Mouse (Mus musculus): ENCODE data around the gene Spsb1.

- TF ChIP-seq CEBPB (IDR thresholded peaks at IDR 0.05; ENCODE audit: low read depth), result no peak
- no peak for TF ChIP-seq CTCF (IDR thresholded peaks at IDR 0.05; ENCODE audit: control insufficient read depth, insufficient read depth, insufficient read length)
- no peak for TF ChIP-seq USF1 (IDR thresholded peaks at IDR 0.05; ENCODE audit: low read depth)
Measured at GRCm38 (mm10) chr4:149933025-149933424, 21.8 kb downstream of the Spsb1 start.
